Mouse (Mus musculus) limb, embryonic 14.5 days (tissue): ENCODE data around the gene 6430531B16Rik. TPM values are rescaled to one million over a fixed set of nuclear protein-coding genes. Genes with fewer than 3 reads are reported as not detected.

Source experiments
- ATAC-seq: fragments of 200-750 bp; cut with Nextera tagmentation; 2 replicates; pipeline ENCODE4 v1.8.0; 2017; ENCODE audit warnings: low read depth, moderate number of reproducible peaks, moderate TSS enrichment; ENCODE audit not compliant: low FRiP score
- DNase-seq: peaks from one replicate; pipeline ENCODE4 v3.0.0-alpha.2; 2015; ENCODE audit warnings: low spot score
- H3K27ac ChIP-seq: fragments of 300-500 bp; sonication (generic); replicated peaks from 2 replicates; pipeline ENCODE4 v1.5.1; 2014; ENCODE audit warnings: low read depth, mild to moderate bottlenecking, low read length, moderate library complexity, mixed read lengths
- H3K27me3 ChIP-seq: fragments of 300-500 bp; sonication (generic); 2 replicates; pipeline ENCODE4 v1.6.1; 2014; ENCODE audit warnings: low read length, mixed read lengths; ENCODE audit not compliant: control insufficient read depth, insufficient read depth
- H3K36me3 ChIP-seq: fragments of 300-500 bp; sonication (generic); 2 replicates; pipeline ENCODE4 v1.6.1; 2014; ENCODE audit warnings: mild to moderate bottlenecking, low read length, moderate library complexity, mixed read lengths; ENCODE audit not compliant: control insufficient read depth, insufficient read depth
- H3K4me1 ChIP-seq: fragments of 300-500 bp; sonication (generic); 2 replicates; pipeline ENCODE4 v1.6.1; 2014; ENCODE audit warnings: antibody characterized with exemption, low read length, mixed read lengths; ENCODE audit not compliant: control insufficient read depth, insufficient read depth
- H3K4me2 ChIP-seq: fragments of 300-500 bp; sonication (generic); replicated peaks from 2 replicates; pipeline ENCODE4 v1.6.1; 2014; ENCODE audit warnings: low read depth, mild to moderate bottlenecking, low read length, moderate library complexity; ENCODE audit not compliant: severe bottlenecking
- H3K4me3 ChIP-seq: fragments of 300-500 bp; sonication (generic); replicated peaks from 2 replicates; pipeline ENCODE4 v1.5.1; 2014; ENCODE audit warnings: low read length
- H3K9ac ChIP-seq: fragments of 300-500 bp; sonication (generic); 2 replicates; pipeline ENCODE4 v1.6.1; 2014; ENCODE audit warnings: mild to moderate bottlenecking, low read depth, low read length, moderate library complexity; ENCODE audit not compliant: severe bottlenecking
- H3K9me3 ChIP-seq: fragments of 300-500 bp; sonication (generic); 2 replicates; pipeline ENCODE4 v1.6.1; 2016; ENCODE audit warnings: low read length; ENCODE audit not compliant: control insufficient read depth
- POLR2A ChIP-seq: fragments of 200-500 bp; IDR thresholded peaks from 2 replicates; pipeline ENCODE4 v1.8.0; 2012; ENCODE audit warnings: inconsistent platforms, mild to moderate bottlenecking, moderate library complexity, borderline replicate concordance; ENCODE audit not compliant: insufficient read depth, insufficient read length; ENCODE audit errors: extremely low read depth
- WGBS: fragments of 180-500 bp; shearing (Covaris S2); extraction: QIAGEN DNeasy Blood & Tissue Kit; methylation state at CpG from one replicate; pipeline ENCODE4 v1.1.7; 2014; 5-methylcytosine and 5-hydroxymethylcytosine counted together
- polyA plus RNA-seq, 2 experiments: library from polyadenylated mRNA; depleted of rRNA in 1 of 2; stranded (reverse) in 1 of 2; unstranded in 1 of 2; fragments of >200 nt; fragmentation: Nextera tagmentation in 1 of 2; extraction: Ambion mirVana in 1 of 2; gene quantifications; 2 replicates each; pipeline versions ENCODE4 v1.2.1 to v1.2.3; 2012 to 2014

Gene 6430531B16Rik
- polyA plus RNA-seq (2012; rRNA removed) (0.08 and 0.40 TPM in 2 replicates), polyA plus RNA-seq (2014; fragmentation: Nextera tagmentation; extraction: Ambion mirVana) (0.75 TPM in 1 of 2 replicates, not detected in the other)

GRCm38 (mm10) chr7:139978278-139978892 is at the start of gene 6430531B16Rik:
Gene 6430531B16Rik, minus strand, starts transcription at chr7:139978755.
- DNase-seq (peak; percentile 85), ATAC-seq (peak; percentile 95)
- Histone ChIP-seq H3K36me3 (no peaks in the 10 kb centered on the region), H3K4me1 (no peaks in the 10 kb centered on the region), H3K27me3 (no peaks in the 10 kb centered on the region), H3K9ac (peak within 1 kb of the TSS; percentile 44), H3K4me3 (peak within 1 kb of the TSS; percentile 50), H3K27ac (no peak within 1 kb of the TSS), H3K4me2 (peak within 1 kb of the TSS; percentile 82), H3K9me3 (no peaks in the 10 kb centered on the region)
- no peak for TF ChIP-seq POLR2A
- 3% methylated on average over 32 of the region's 32 CpGs for WGBS

- 96% methylated on average over 17 of the region's 17 CpGs for WGBS
- H3K9ac ChIP-seq = no peak overlapping the region
- H3K36me3 ChIP-seq = peaks cover 40% of the 10 kb centered on the region
- DNase-seq (no peak), ATAC-seq (no peak)
- no peak overlapping the region for H3K4me3 ChIP-seq
- H3K27ac ChIP-seq = no peak overlapping the region
- no peaks in the 10 kb centered on the region for H3K9me3 ChIP-seq
- TF ChIP-seq POLR2A = no peak
- H3K27me3 ChIP-seq = no peaks in the 10 kb centered on the region
- H3K4me1 ChIP-seq = no peaks in the 10 kb centered on the region
- H3K4me2 ChIP-seq = no peak overlapping the region
Measured at GRCm38 (mm10) chr7:140011336-140011735, 32.8 kb upstream of the 6430531B16Rik start.

GRCm38 (mm10) chr7:140007781-140008180 is 29.2 kb upstream of the 6430531B16Rik start:
- TF ChIP-seq POLR2A = no peak
- Histone ChIP-seq H3K9me3 (no peaks in the 10 kb centered on the region), H3K27me3 (no peaks in the 10 kb centered on the region), H3K9ac (no peak overlapping the region), H3K4me3 (no peak overlapping the region), H3K4me1 (no peaks in the 10 kb centered on the region), H3K27ac (no peak overlapping the region), H3K4me2 (no peak overlapping the region), H3K36me3 (peaks cover 72% of the 10 kb centered on the region)
- ATAC-seq = no peak
- DNase-seq = no peak
- WGBS = 95% methylated on average over 9 of the region's 9 CpGs

- no peak overlapping the region for H3K27ac ChIP-seq
- H3K36me3 ChIP-seq = peaks cover 77% of the 10 kb centered on the region
- no peaks in the 10 kb centered on the region for H3K4me1 ChIP-seq
- DNase-seq (no peak), ATAC-seq (no peak)
- H3K4me3 ChIP-seq = no peak overlapping the region
- WGBS = 92% methylated on average over 9 of the region's 9 CpGs
- no peak overlapping the region for H3K9ac ChIP-seq
- H3K9me3 ChIP-seq = no peaks in the 10 kb centered on the region
- H3K4me2 ChIP-seq = no peak overlapping the region
- no peak for TF ChIP-seq POLR2A
- H3K27me3 ChIP-seq = no peaks in the 10 kb centered on the region
Measured at GRCm38 (mm10) chr7:140006861-140007611, 28.5 kb upstream of the 6430531B16Rik start.

GRCm38 (mm10) chr7:140004666-140005065 is 26.1 kb upstream of the 6430531B16Rik start:
- Histone ChIP-seq H3K27ac (no peak overlapping the region), H3K4me3 (no peak overlapping the region), H3K4me1 (no peaks in the 10 kb centered on the region), H3K9me3 (no peaks in the 10 kb centered on the region), H3K9ac (no peak overlapping the region), H3K27me3 (no peaks in the 10 kb centered on the region), H3K36me3 (peaks cover 85% of the 10 kb centered on the region), H3K4me2 (no peak overlapping the region)
- WGBS = 92% methylated on average over 8 of the region's 8 CpGs
- ATAC-seq = no peak
- TF ChIP-seq POLR2A = no peak
- DNase-seq = no peak
